Mouse (Mus musculus) urinary bladder, postnatal 10 days (tissue): ENCODE measurements at regions not wholly inside any gene's neighbourhood (a gene's known extent, or its start where the extent isn't known, plus 50 kb on each side); places are given as distances from the start of the nearest gene placed in this dataset.

ENCODE experiments used
- DNase-seq: peaks from one replicate; pipeline ENCODE4 v3.0.0; 2022; ENCODE audit warnings: low spot score

- DNase-seq = no peak
These were observed 56.8 kb downstream of the Fam110c start for GRCm38 (mm10) chr12:31130434-31130833.

- DNase-seq = no peak
These were observed 60.9 kb downstream of the Fam110c start for GRCm38 (mm10) chr12:31134465-31134992.

- DNase-seq = no peak
These were observed 62.7 kb downstream of the Fam110c start for GRCm38 (mm10) chr12:31136364-31136763.

- DNase-seq = no peak
These were observed 63.2 kb downstream of the Fam110c start for GRCm38 (mm10) chr12:31136911-31137310.

- no peak for DNase-seq
These were observed 63.8 kb downstream of the Fam110c start for GRCm38 (mm10) chr12:31137431-31137830.

GRCm38 (mm10) chr12:31139853-31140252 is 66.2 kb downstream of the Fam110c start:
- DNase-seq = no peak

GRCm38 (mm10) chr12:31143266-31143665 is 69.6 kb downstream of the Fam110c start:
- DNase-seq = no peak

- no peak for DNase-seq
These were observed 71.5 kb downstream of the Fam110c start for GRCm38 (mm10) chr12:31145032-31145781.

- DNase-seq = no peak
These were observed 75.0 kb downstream of the Fam110c start for GRCm38 (mm10) chr12:31148417-31149356.

- no peak for DNase-seq
These were observed 80.1 kb downstream of the Fam110c start for GRCm38 (mm10) chr12:31153720-31154119.

GRCm38 (mm10) chr12:31154608-31155011 is 80.9 kb downstream of the Fam110c start:
- no peak for DNase-seq

GRCm38 (mm10) chr12:31156154-31156720 is 82.6 kb downstream of the Fam110c start:
- no peak for DNase-seq

GRCm38 (mm10) chr12:31157453-31157852 is 83.1 kb upstream of the Gm6993 start:
- DNase-seq = no peak

- no peak for DNase-seq
These were observed 82.7 kb upstream of the Gm6993 start for GRCm38 (mm10) chr12:31157890-31158289.

GRCm38 (mm10) chr12:31158885-31159284 is 81.7 kb upstream of the Gm6993 start:
- no peak for DNase-seq

GRCm38 (mm10) chr12:31159378-31159777 is 81.2 kb upstream of the Gm6993 start:
- no peak for DNase-seq

- no peak for DNase-seq
These were observed 72.2 kb upstream of the Gm6993 start for GRCm38 (mm10) chr12:31168221-31168890.

- no peak for DNase-seq
These were observed 70.5 kb upstream of the Gm6993 start for GRCm38 (mm10) chr12:31170111-31170510.

GRCm38 (mm10) chr12:31170546-31171160 is 69.9 kb upstream of the Gm6993 start:
- no peak for DNase-seq

GRCm38 (mm10) chr12:31171992-31172391 is 68.6 kb upstream of the Gm6993 start:
- no peak for DNase-seq
